Mouse (Mus musculus): Measurements from ENCODE around the gene Atg16l2. TPM values are rescaled to one million over a fixed set of nuclear protein-coding genes. Genes with fewer than 3 reads are reported as not detected.

Gene Atg16l2
- 23.3 and 28.5 TPM in 2 replicates for polyA plus RNA-seq (2012; rRNA removed)

DNA sequence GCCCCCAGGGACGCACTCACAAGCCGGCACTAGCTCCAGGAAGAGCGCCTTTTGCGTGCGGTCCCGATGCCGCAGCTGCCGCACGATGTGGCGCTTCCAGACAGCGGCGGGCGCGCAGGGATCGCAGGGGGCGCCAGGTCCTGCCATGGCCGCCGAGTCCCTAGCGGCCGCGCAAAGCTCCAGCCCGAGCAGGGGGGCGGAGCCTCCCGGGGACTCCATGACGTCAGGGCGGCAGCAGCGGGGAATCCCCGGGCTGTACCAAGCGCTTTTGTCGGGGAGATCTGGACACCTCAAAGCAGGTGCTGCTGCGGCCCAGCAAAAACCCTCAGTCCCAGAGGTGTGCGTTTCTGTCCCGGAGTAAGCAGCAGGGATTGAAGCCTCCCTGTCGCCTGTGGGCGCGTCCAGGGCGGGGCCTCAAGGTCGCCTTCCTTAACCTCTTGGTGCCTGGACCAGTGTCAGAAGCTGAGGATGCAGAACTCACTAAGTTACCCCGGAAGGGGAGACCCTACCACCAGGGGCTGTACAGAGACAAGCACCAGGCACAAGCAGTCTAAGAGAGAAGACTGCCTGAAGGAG is at the start of gene Atg16l2:
Gene Atg16l2 (minus strand): TSS at position 371 of the 576 bp plus-strand sequence.
- Histone ChIP-seq H3K4me3 (replicated peaks; ENCODE audit: extremely low read depth, low read depth, low read length) (peak within 1 kb of the TSS; percentile 74), H3K4me1 (ENCODE audit: control insufficient read depth, insufficient read depth, low read length) (peaks cover 8% of the 10 kb centered on the region; the same call in 1 of the 2 replicates)
- WGBS = under 1% methylated on average over 39 of the region's 39 CpGs
- peak; percentile 94 for DNase-seq
- TF ChIP-seq CTCF (IDR thresholded peaks at IDR 0.05; ENCODE audit: insufficient read depth, low read length) = no peak
- TF ChIP-seq POLR2A (IDR thresholded peaks at IDR 0.05; ENCODE audit: borderline replicate concordance, extremely low read depth, low read depth, low read length) = peak; percentile 56

GRCm38 (mm10) chr7:101349861-101350260 is 47.8 kb upstream of the Atg16l2 start:
- no peak for DNase-seq
- Histone ChIP-seq H3K4me1 (ENCODE audit: control insufficient read depth, insufficient read depth, low read length) (0 out of 2 replicates have a peak, but pooled peaks cover 3% of the 10 kb centered on the region), H3K4me3 (replicated peaks; ENCODE audit: extremely low read depth, low read depth, low read length) (no peak overlapping the region)
- TF ChIP-seq POLR2A (IDR thresholded peaks at IDR 0.05; ENCODE audit: borderline replicate concordance, extremely low read depth, low read depth, low read length) (no peak), CTCF (IDR thresholded peaks at IDR 0.05; ENCODE audit: insufficient read depth, low read length) (no peak)
- 74% methylated on average over 2 of the region's 2 CpGs for WGBS

DNA sequence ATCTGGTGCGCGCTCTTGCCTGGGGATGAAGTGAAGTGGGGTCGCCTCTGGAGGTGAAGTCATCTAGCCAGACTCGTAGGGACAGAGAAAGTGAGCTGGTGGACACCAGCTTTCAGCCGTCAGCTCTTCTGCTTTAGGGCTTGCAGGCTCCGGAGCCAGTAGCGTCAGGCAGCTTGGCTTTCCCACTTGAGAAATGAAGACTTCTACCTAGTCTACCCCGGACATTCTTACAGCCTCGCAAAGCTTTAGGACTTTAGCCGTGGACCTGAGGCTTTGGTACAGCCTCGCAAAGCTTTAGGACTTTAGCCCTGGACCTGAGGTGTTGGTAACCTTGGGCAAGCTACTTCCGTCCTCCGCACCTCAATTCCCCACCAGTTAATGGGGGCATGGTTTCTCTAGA is 46.3 kb upstream of the Atg16l2 start:
- Histone ChIP-seq H3K4me3 (replicated peaks; ENCODE audit: extremely low read depth, low read depth, low read length) (peak overlapping the region; percentile 78), H3K4me1 (ENCODE audit: control insufficient read depth, insufficient read depth, low read length) (0 out of 2 replicates have a peak, but pooled peaks cover 3% of the 10 kb centered on the region)
- WGBS = 2% methylated on average over 13 of the region's 13 CpGs
- DNase-seq = no peak
- TF ChIP-seq CTCF (IDR thresholded peaks at IDR 0.05; ENCODE audit: insufficient read depth, low read length) = no peak
- no peak for TF ChIP-seq POLR2A (IDR thresholded peaks at IDR 0.05; ENCODE audit: borderline replicate concordance, extremely low read depth, low read depth, low read length)

DNA sequence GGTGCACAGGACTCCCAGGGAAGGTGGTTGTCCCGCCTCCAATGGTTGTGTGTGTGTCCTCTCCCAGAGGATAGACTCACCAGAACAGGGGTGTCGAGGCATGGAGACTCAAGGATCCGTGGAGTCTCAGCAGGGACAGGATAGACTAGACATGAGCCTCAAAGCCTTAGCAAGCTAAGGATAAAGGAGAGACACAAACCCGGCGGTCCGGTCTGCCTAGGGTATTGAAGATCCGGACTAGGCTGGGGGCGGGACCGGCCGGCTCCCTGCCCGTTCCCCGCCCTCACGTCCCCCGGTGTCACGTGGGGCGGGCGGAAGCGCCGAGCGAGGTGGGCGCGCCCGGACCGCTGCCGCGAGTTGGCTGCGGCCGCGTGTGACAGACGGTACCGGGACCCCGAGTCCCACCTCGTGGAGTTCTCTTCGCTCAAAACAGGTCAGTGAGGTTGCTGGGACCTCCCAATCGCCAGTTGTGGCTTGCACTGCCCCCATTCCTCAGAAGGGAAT is 45.8 kb upstream of the Atg16l2 start, which contains the start of gene Arap1:
Gene Arap1 (plus strand): TSS at position 301 of the 504 bp plus-strand sequence.
- 0 out of 2 replicates have a peak, but pooled peaks cover 3% of the 10 kb centered on the region for H3K4me1 ChIP-seq (ENCODE audit: control insufficient read depth, insufficient read depth, low read length)
- no peak for TF ChIP-seq CTCF (IDR thresholded peaks at IDR 0.05; ENCODE audit: insufficient read depth, low read length)
- peak; percentile 30; the same call in 1 of the 2 replicates for TF ChIP-seq POLR2A (IDR thresholded peaks at IDR 0.05; ENCODE audit: borderline replicate concordance, extremely low read depth, low read depth, low read length)
- DNase-seq = peak; percentile 66
- WGBS = under 1% methylated on average over 35 of the region's 35 CpGs
- peak within 1 kb of the TSS; percentile 78 for H3K4me3 ChIP-seq (replicated peaks; ENCODE audit: extremely low read depth, low read depth, low read length)

DNA sequence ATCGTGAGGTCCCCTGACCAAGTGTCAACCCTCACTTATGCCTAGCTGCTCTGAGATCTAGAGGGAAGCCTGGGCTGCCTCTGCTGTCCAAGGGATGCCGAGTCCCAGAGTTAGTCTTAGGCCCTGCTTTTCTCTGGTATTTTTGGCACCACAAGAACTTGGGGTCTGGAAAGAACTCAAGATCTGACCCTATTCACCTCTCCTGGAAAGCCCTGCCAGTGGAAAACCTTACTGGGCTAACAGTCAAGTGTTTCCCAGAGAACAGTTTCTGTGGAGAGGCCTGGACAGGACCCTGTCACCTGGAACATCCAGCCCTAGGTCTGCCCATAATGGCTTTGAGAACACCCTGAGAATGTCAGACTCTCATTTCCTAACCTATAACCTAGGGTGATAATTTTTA is 44.9 kb upstream of the Atg16l2 start:
- Histone ChIP-seq H3K4me3 (replicated peaks; ENCODE audit: extremely low read depth, low read depth, low read length) (no peak overlapping the region), H3K4me1 (ENCODE audit: control insufficient read depth, insufficient read depth, low read length) (0 out of 2 replicates have a peak, but pooled peaks cover 3% of the 10 kb centered on the region)
- TF ChIP-seq CTCF (IDR thresholded peaks at IDR 0.05; ENCODE audit: insufficient read depth, low read length) (no peak), POLR2A (IDR thresholded peaks at IDR 0.05; ENCODE audit: borderline replicate concordance, extremely low read depth, low read depth, low read length) (no peak)
- 88% methylated on average over 2 of the region's 2 CpGs for WGBS
- no peak for DNase-seq

GRCm38 (mm10) chr7:101344892-101345291 is 42.8 kb upstream of the Atg16l2 start:
- H3K4me1 ChIP-seq (ENCODE audit: control insufficient read depth, insufficient read depth, low read length) = 0 out of 2 replicates have a peak, but pooled peaks cover 3% of the 10 kb centered on the region
- no peak for DNase-seq
- WGBS = 71% methylated on average over 4 of the region's 4 CpGs
- TF ChIP-seq CTCF (IDR thresholded peaks at IDR 0.05; ENCODE audit: insufficient read depth, low read length) (no peak), POLR2A (IDR thresholded peaks at IDR 0.05; ENCODE audit: borderline replicate concordance, extremely low read depth, low read depth, low read length) (no peak)
- no peak overlapping the region for H3K4me3 ChIP-seq (replicated peaks; ENCODE audit: extremely low read depth, low read depth, low read length)

GRCm38 (mm10) chr7:101343135-101343534 is 41.1 kb upstream of the Atg16l2 start:
- no peak for DNase-seq
- TF ChIP-seq CTCF (IDR thresholded peaks at IDR 0.05; ENCODE audit: insufficient read depth, low read length) (no peak), POLR2A (IDR thresholded peaks at IDR 0.05; ENCODE audit: borderline replicate concordance, extremely low read depth, low read depth, low read length) (no peak)
- no peak overlapping the region for H3K4me3 ChIP-seq (replicated peaks; ENCODE audit: extremely low read depth, low read depth, low read length)
- H3K4me1 ChIP-seq (ENCODE audit: control insufficient read depth, insufficient read depth, low read length) = 0 out of 2 replicates have a peak, but pooled peaks cover 3% of the 10 kb centered on the region
- 48% methylated on average over 7 of the region's 7 CpGs for WGBS

DNA sequence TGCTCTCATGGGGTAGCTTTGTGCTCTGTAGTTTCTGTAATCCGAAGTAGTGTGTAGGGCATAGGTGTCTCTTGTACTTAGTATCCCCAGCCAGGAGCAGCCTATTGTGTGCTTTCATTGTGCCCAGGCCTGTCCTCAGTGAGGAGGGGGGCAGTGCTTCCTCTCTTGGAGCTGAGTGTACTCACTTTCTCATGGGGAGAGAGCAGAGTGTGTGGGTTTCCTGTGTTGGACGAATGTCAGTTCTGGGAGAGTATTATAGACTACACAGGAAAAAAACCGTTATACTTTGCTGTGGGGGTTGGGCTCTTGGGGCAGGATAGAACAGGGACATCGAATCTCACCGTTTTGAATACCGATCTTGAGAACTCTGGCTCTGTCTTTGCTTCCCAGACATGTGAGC is 39.4 kb upstream of the Atg16l2 start:
- WGBS = 25% methylated on average over 6 of the region's 6 CpGs
- DNase-seq = no peak
- no peak for TF ChIP-seq POLR2A (IDR thresholded peaks at IDR 0.05; ENCODE audit: borderline replicate concordance, extremely low read depth, low read depth, low read length)
- no peak for TF ChIP-seq CTCF (IDR thresholded peaks at IDR 0.05; ENCODE audit: insufficient read depth, low read length)
- Histone ChIP-seq H3K4me3 (replicated peaks; ENCODE audit: extremely low read depth, low read depth, low read length) (no peak overlapping the region), H3K4me1 (ENCODE audit: control insufficient read depth, insufficient read depth, low read length) (no peaks in the 10 kb centered on the region)

GRCm38 (mm10) chr7:101337401-101337800 is 35.4 kb upstream of the Atg16l2 start:
- DNase-seq = no peak
- H3K4me3 ChIP-seq (replicated peaks; ENCODE audit: extremely low read depth, low read depth, low read length) = no peak overlapping the region
- TF ChIP-seq POLR2A (IDR thresholded peaks at IDR 0.05; ENCODE audit: borderline replicate concordance, extremely low read depth, low read depth, low read length) = no peak
- TF ChIP-seq CTCF (IDR thresholded peaks at IDR 0.05; ENCODE audit: insufficient read depth, low read length) = no peak
- 95% methylated on average over 3 of the region's 3 CpGs for WGBS
- H3K4me1 ChIP-seq (ENCODE audit: control insufficient read depth, insufficient read depth, low read length) = no peaks in the 10 kb centered on the region

- WGBS = 84% methylated on average over 3 of the region's 3 CpGs
- DNase-seq = no peak
- no peak for TF ChIP-seq POLR2A (IDR thresholded peaks at IDR 0.05; ENCODE audit: borderline replicate concordance, extremely low read depth, low read depth, low read length)
- no peak for TF ChIP-seq CTCF (IDR thresholded peaks at IDR 0.05; ENCODE audit: insufficient read depth, low read length)
- no peaks in the 10 kb centered on the region for H3K4me1 ChIP-seq (ENCODE audit: control insufficient read depth, insufficient read depth, low read length)
- H3K4me3 ChIP-seq (replicated peaks; ENCODE audit: extremely low read depth, low read depth, low read length) = no peak overlapping the region
These were observed 34.6 kb upstream of the Atg16l2 start for GRCm38 (mm10) chr7:101336686-101337085.

All from lung, adult 2 months (tissue).